Mouse (Mus musculus): ENCODE data around the gene Marcksl1.

GRCm38 (mm10) chr4:129500607-129501566 is 12.5 kb upstream of the Marcksl1 start:
- TF ChIP-seq ZMIZ1 (IDR thresholded peaks at IDR 0.05; ENCODE audit: low read depth, low read length) (no peak), CTCF (IDR thresholded peaks at IDR 0.05 in 2 of 3, conservative IDR thresholded peaks at IDR 0.05 in 1 of 3; ENCODE audit: control insufficient read depth in 1 of 3, insufficient read depth in 1 of 3, low read depth in 2 of 3, low read length in 3 of 3, poor library complexity in 1 of 3, severe bottlenecking in 1 of 3) (no peak), USF1 (IDR thresholded peaks at IDR 0.05; ENCODE audit: low read depth, low read length) (no peak), GATA1 (IDR thresholded peaks at IDR 0.05; ENCODE audit: low read depth, low read length) (no peak), BHLHE40 (IDR thresholded peaks at IDR 0.05; ENCODE audit: borderline replicate concordance, low read depth, low read length) (no peak), MAX (IDR thresholded peaks at IDR 0.05; ENCODE audit: low read length) (no peak), USF2 (IDR thresholded peaks at IDR 0.05; ENCODE audit: borderline replicate concordance in 1 of 2, insufficient read depth in 1 of 2, low read depth in 1 of 2, low read length in 2 of 2) (no peak), HCFC1 (IDR thresholded peaks at IDR 0.05; ENCODE audit: low read depth, low read length) (no peak), TAL1 (IDR thresholded peaks at IDR 0.05; ENCODE audit: low read length) (no peak), POLR2A (IDR thresholded peaks at IDR 0.05; ENCODE audit: control insufficient read depth in 1 of 2, insufficient read depth in 1 of 2, low read depth in 1 of 2, low read length in 2 of 2, poor library complexity in 1 of 2) (no peak)
